Mouse (Mus musculus) right cerebral cortex, postnatal 14 days (tissue): Measurements from ENCODE around the gene Prr18.
"Not testable (repeated sequence)": the region's sequence is repeated elsewhere in the genome, so short reads cannot be mapped to it uniquely, and the experiment has no call there.

Experiments used
- DNase-seq: peaks from one replicate; pipeline ENCODE4 v3.0.0; 2022

The Prr18 gene

GRCm38 (mm10) chr17:8337159-8337558 is at the start of gene Prr18:
Gene Prr18, plus strand, starts transcription at chr17:8337459.
- DNase-seq: not testable (repeated sequence)

GRCm38 (mm10) chr17:8289993-8290679 is 47.1 kb upstream of the Prr18 start:
- no peak for DNase-seq

DNA sequence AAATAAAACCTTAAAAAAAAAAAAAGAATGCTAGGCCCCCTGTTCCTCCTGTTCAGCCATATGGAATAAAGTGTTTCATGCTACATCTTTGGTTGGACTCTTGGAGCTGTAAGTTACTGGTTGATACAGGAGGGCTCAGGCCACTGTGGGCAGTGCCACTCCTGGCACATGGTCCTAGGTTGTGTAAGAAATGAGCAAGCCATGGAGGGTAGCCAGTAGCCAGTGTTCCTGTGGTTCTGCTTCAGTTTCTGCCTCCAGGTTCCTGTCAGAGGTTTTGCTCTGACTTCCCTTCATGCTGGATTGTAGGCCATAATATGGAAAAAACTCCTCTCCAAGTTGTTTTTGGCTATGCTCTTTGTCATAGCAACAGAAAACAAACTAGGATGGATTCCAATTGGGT is 46.5 kb upstream of the Prr18 start:
- no peak for DNase-seq

- no peak for DNase-seq
Measured at GRCm38 (mm10) chr17:8295825-8296224, 41.4 kb upstream of the Prr18 start.

- no peak for DNase-seq
Measured at GRCm38 (mm10) chr17:8296313-8296844, 40.9 kb upstream of the Prr18 start.

DNA sequence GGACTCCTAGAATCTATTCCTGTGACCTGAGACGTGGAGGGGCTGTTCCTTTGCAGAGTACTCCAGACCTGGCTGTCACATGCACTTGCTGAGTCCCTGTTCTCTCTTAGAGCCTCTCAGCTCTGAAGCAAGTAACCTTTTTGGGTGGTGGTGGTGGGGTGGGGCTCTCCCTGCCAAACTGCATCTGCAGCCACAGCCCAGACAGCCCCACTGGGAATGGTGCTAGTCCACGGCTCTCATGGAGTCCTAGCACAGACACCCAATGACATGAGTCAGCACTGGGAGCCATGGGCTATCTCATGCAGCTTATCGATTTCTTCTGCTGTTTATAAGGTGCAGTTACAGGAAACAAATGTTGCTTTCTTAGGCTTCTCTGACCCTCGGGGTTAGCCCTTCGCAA is 39.5 kb upstream of the Prr18 start:
- DNase-seq: no peak

DNA sequence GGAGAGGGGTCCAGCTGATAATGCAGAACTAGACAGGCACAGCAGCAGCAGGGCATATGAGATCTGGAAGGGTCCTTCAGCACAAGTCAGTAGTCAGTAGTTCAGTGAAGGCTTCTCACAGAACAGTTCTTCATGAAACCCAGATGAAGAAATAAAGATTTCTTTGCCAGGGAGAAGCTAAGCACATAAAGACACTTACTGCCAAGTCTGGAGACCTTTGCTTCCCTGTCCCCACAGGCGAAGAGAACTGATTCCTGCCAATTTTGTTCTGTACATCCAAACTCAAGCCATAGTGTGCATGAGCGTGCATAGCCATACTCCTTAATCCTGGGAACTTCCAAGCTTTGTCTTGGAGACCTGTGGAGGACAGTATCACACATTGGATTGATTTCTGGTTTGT is 39.0 kb upstream of the Prr18 start:
- no peak for DNase-seq

- DNase-seq: no peak
Measured at GRCm38 (mm10) chr17:8299524-8299923, 37.7 kb upstream of the Prr18 start.

- DNase-seq: no peak
Measured at GRCm38 (mm10) chr17:8301515-8301914, 35.7 kb upstream of the Prr18 start.

DNA sequence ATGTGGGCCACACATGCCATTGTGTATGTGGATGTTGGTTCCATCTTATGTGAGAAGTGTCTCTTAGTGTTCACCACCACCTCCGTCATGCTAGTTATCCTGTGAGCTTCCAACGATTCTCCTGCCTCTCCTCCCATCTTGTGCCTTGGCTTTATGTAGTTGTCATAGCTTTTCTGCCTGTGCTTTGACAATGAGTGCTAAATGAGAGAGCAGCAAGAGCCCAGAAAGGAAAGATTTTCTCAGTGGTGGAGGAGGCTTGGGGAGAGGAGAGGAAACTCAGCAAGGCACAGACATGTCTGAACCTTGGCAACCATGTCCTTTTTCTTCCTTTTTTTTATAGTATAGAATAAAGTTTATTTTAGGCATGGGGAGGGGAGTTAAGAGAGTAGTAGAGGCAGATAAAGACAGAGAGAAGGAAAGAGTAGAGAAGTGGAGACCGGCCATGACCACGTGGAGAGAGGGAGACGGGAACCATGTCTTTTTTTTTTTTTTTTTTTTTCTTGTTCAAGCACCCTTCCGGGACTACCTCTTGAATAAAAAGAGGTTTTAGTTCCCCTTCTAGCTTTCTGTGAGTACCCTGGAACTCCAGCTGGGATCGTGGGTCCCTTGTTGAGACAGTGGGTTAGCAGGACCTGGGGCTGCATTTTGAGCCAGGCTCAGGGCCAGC is 34.4 kb upstream of the Prr18 start:
- DNase-seq: no peak

DNA sequence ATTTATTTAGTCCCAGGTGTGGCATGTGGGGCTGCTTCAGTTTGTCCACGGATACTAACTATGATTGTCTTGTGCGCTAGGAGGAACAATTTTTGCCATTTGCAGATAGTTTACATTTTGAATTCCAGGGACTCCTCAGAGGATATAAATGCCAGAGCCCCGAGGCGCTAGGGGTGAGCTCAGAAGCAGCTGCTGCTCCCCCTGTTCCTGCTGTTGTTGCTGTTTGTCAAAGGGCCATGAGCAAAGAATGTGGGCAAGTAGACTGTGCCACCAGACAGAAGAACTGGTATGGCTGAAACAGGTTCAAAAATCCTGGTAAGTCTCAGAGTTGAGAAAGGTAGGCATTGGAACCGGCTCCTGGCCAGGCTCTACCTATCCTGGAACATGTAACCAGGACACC is 33.6 kb upstream of the Prr18 start:
- DNase-seq: no peak

- DNase-seq: no peak
Measured at GRCm38 (mm10) chr17:8305801-8306200, 31.5 kb upstream of the Prr18 start.

- peak; percentile 97 for DNase-seq
Measured at GRCm38 (mm10) chr17:8310838-8311614, 26.2 kb upstream of the Prr18 start, which contains the start of gene Sft2d1. Gene Sft2d1, plus strand, starts transcription at chr17:8311102.

DNA sequence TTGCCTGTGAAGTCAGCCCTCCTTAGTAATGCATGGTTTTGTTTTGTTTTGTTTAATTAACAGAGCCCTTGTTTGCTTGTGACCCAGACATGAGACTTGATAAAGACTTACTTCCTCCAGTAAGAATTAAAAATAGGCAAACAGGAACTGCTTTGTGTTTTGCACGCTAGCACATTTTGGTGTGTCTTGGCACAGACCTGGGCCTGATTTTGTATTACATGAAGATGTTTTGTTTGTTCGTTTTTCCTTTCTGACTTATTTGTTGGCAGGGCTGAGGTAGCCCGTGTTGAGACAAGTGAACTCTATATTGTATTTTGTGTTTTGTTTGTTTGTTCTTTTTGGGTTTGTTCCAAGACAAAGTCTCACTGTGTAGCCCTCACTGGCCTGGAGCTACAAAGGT is 25.5 kb upstream of the Prr18 start:
- no peak for DNase-seq

- DNase-seq: no peak
Measured at GRCm38 (mm10) chr17:8313976-8314375, 23.3 kb upstream of the Prr18 start.

GRCm38 (mm10) chr17:8316251-8316650 is 21.0 kb upstream of the Prr18 start:
- no peak for DNase-seq

DNA sequence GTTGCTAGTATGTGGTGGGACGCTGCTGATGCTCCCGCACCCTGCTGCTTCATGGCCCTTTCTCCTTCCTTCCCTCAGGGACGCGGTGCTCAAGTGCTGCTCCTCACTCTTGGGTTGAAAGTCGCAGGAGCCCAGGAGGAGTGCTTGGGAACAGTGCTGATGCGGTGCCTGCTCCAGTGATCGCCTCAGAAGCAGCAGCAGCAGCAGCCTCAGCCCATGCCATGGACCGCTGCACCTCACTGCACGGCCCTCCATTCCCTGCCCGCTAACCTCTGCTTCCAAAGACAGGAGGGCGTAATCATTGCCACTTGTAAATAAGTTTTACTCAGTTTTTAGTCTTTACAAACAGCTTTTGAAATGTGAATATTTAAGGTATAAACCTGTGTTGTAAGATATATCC is 10.4 kb upstream of the Prr18 start:
- DNase-seq: not testable (repeated sequence)

- DNase-seq: no peak
Measured at GRCm38 (mm10) chr17:8328511-8329174, 8.6 kb upstream of the Prr18 start.

- no peak for DNase-seq
Measured at GRCm38 (mm10) chr17:8330602-8331001, 6.7 kb upstream of the Prr18 start.

DNA sequence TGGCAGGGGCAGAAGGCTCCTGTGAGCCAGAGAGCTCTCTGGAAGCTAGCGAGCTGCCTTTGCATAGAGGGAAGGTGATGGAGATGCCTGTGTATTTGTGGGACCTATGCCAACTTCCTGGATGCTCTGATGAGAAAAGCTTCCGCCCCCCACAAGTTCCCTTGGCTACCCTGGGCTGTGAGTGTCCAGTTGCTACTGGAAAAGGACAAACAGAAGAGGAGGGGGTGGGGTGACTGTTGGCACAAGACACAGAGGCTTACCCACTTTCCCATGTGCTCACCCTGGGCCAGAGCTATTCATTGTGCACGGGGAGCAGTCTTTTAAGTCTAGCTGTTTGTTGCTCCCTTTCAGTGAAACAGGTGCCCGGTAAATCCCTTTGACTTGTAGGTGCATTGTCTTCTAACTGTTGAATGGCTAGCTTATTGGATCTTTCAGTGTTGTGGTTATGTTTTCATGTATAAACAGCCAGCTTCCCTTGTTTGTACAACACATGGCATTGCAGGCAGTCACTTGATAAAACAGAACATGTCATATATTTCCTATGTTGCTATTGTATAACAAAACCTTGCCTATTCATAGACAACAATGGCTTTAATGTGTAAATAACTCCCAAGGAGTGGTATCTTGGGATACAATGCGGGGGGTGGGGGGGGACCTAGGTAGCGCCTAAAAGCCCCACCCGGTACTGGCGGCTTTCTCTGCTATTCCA is 2.6 kb downstream of the Prr18 start:
- peak; percentile 20 for DNase-seq

DNA sequence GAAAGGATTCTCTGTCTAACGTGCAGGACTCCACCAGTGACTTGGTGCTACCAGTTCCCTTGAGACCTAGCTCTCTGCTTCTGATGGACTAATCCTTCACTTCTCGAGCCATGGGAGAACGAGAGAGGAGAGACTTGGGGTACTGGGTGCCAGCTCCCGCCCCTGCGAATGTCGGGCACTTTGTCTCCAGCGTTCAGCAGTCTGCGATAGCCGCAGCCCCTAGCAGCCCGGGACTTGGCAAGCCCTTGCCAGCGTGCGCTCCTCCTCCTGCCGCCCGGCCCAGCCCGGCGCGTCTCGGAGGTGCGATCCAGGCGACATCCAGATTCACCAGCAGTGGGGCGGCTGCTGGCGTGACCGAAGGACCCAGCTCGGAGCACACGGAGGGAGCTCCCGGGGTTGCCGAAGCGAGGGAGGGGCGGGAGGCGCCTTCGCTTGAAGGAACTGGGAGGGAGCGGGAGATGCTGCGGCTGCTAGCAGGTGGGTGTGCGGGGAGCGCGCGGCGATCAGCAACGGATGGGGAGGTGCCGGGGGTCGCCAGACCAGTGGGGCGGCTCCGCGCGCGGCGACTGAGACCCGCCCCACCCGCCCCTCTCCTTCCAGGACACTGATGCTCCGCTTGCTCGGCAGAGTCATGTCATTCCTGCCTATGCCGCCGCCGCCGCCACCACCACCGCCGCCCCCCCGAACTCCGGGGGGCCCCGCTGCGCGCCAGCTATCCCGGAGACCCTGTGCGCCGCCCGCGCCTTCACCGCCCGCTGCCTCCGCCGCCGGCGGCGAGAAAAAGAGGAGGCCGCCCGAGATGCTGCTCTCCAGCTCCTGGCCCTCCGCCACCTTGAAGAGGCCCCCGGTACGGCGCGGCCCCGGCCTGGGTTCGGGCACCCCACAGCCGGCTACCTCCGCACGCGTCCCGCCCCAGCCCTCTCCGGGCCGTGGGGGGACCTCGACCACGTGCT is 3.4 kb downstream of the Prr18 start:
- peak; percentile 60 for DNase-seq
